Mouse (Mus musculus) E14TG2a.4 (cell line): ENCODE measurements around the gene Slc12a9.

Source experiments
- CTCF ChIP-seq: conservative IDR thresholded peaks from 2 replicates; pipeline ENCODE4 v1.5.1; 2014; ENCODE audit warnings: low read length
- NANOG ChIP-seq: IDR thresholded peaks from 2 replicates; pipeline ENCODE4 v1.6.1; 2014; ENCODE audit warnings: borderline replicate concordance, low read length, mixed read lengths
- POU5F1 ChIP-seq: IDR thresholded peaks from 2 replicates; pipeline ENCODE4 v1.6.1; 2014; ENCODE audit warnings: low read length, borderline replicate concordance

DNA sequence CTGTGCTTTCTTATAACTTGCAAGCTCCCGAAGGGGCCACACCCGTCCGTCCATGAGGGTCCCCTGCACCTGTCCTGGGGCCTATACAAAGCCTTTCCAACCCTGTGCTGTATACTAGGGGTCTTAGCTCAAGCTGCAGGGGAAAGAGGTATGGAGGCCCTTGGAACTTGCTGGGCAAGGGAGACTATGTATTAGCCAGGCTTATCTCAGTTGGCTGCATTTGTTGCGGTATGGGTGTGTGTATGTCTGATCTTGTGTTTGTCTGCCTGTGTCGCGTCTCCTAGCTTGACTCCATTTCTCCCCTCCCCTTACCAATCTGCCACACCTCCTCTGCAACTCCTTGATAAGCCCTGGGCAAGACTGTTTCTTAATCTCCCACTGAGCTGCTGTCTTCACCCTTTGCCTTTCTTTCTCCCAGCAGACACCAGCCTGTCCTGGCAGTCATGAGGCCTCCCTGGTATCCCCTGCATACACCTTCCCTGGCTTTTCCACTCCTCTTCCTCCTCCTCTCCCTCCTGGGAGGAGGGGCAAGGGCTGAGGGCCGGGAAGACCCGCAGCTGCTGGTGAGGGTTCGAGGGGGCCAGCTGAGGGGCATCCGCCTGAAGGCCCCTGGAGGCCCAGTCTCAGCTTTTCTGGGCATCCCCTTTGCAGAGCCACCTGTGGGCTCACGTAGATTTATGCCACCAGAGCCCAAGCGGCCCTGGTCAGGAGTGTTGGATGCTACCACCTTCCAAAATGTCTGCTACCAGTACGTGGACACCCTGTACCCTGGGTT is 43.6 kb downstream of the Slc12a9 start:
- TF ChIP-seq CTCF: no peak
- no peak for TF ChIP-seq POU5F1
- TF ChIP-seq NANOG: no peak
